Mouse (Mus musculus) right cerebral cortex, adult 18-20 months (tissue): ENCODE data around the gene Ermard.
A peak's percentile ranks its signal among the peaks of the same experiment; 100 is the strongest.
"Not testable (repeated sequence)": the region's sequence is repeated elsewhere in the genome, so short reads cannot be mapped to it uniquely, and the experiment has no call there.

Experiments
- DNase-seq: peaks from one replicate; pipeline ENCODE4 v3.0.0; 2022; ENCODE audit warnings: mixed read lengths

Gene Ermard

GRCm38 (mm10) chr17:15041175-15041729 is at the start of gene Ermard, which contains the start of the genes Tcte3 and Gm3448:
Gene Ermard (plus strand): TSS chr17:15041208.
Gene Tcte3 (minus strand): TSS chr17:15041488.
Gene Gm3448 (minus strand): TSS chr17:15041537.
- DNase-seq, result not testable (repeated sequence)

- not testable (repeated sequence) for DNase-seq
Observed at GRCm38 (mm10) chr17:14992522-14993138, 48.4 kb upstream of the Ermard start.

- DNase-seq, result not testable (repeated sequence)
Observed at GRCm38 (mm10) chr17:14993139-14993832, 47.7 kb upstream of the Ermard start.

- not testable (repeated sequence) for DNase-seq
Observed at GRCm38 (mm10) chr17:14994140-14994539, 46.9 kb upstream of the Ermard start.

- not testable (repeated sequence) for DNase-seq
Observed at GRCm38 (mm10) chr17:15000047-15000446, 41.0 kb upstream of the Ermard start.

GRCm38 (mm10) chr17:15009088-15009487 is 31.9 kb upstream of the Ermard start:
- DNase-seq, result not testable (repeated sequence)

- DNase-seq, result not testable (repeated sequence)
Observed at GRCm38 (mm10) chr17:15009706-15010413, 31.1 kb upstream of the Ermard start, which contains the start of gene Gm3435. Gene Gm3435 (plus strand): TSS chr17:15010176.

GRCm38 (mm10) chr17:15021503-15022220 is 19.3 kb upstream of the Ermard start:
- peak; percentile 13 for DNase-seq

GRCm38 (mm10) chr17:15023878-15024492 is 17.0 kb upstream of the Ermard start:
- DNase-seq, result not testable (repeated sequence)

GRCm38 (mm10) chr17:15024502-15025193 is 16.4 kb upstream of the Ermard start:
- not testable (repeated sequence) for DNase-seq

- DNase-seq, result not testable (repeated sequence)
Observed at GRCm38 (mm10) chr17:15025513-15025912, 15.5 kb upstream of the Ermard start.

GRCm38 (mm10) chr17:15031414-15031813 is 9.6 kb upstream of the Ermard start:
- DNase-seq, result not testable (repeated sequence)

- DNase-seq, result not testable (repeated sequence)
Observed at GRCm38 (mm10) chr17:15040455-15040854, 553 bp upstream of the Ermard start.

- not testable (repeated sequence) for DNase-seq
Observed at GRCm38 (mm10) chr17:15050338-15050737, 9.3 kb downstream of the Ermard start.

- not testable (repeated sequence) for DNase-seq
Observed at GRCm38 (mm10) chr17:15052766-15053165, 11.8 kb downstream of the Ermard start.

GRCm38 (mm10) chr17:15053183-15053828 is 12.3 kb downstream of the Ermard start:
- DNase-seq, result not testable (repeated sequence)

GRCm38 (mm10) chr17:15053829-15054200 is 12.8 kb downstream of the Ermard start:
- DNase-seq, result not testable (repeated sequence)

- DNase-seq, result peak; percentile 59
Observed at GRCm38 (mm10) chr17:15055925-15056324, 14.9 kb downstream of the Ermard start.

GRCm38 (mm10) chr17:15058161-15058591 is 17.2 kb downstream of the Ermard start:
- DNase-seq, result no peak

GRCm38 (mm10) chr17:15059646-15060045 is 18.6 kb downstream of the Ermard start:
- DNase-seq, result no peak

GRCm38 (mm10) chr17:15060356-15060755 is 19.3 kb downstream of the Ermard start:
- no peak for DNase-seq
